Mouse (Mus musculus) limb, embryonic 12.5 days (tissue): ENCODE results near the gene Gigyf1. TPM values are rescaled to one million over a fixed set of nuclear protein-coding genes. Genes with fewer than 3 reads are reported as not detected.
A peak's percentile ranks its signal among the peaks of the same experiment; 100 is the strongest.

Experiments
- ATAC-seq: fragments of 200-750 bp; cut with Nextera tagmentation; 2 replicates; pipeline ENCODE4 v1.8.0; 2017; ENCODE audit warnings: low read depth, moderate TSS enrichment; ENCODE audit not compliant: insufficient number of reproducible peaks, insufficient read depth, low FRiP score, low TSS enrichment
- H3K27ac ChIP-seq: fragments of 300-500 bp; sonication (generic); 2 replicates; pipeline ENCODE4 v1.5.1; 2016; ENCODE audit warnings: mild to moderate bottlenecking, moderate library complexity
- H3K27me3 ChIP-seq: fragments of 300-500 bp; sonication (generic); 2 replicates; pipeline ENCODE4 v1.6.1; 2016; ENCODE audit warnings: mild to moderate bottlenecking, moderate library complexity
- H3K36me3 ChIP-seq: fragments of 300-500 bp; sonication (generic); 2 replicates; pipeline ENCODE4 v1.6.1; 2016; ENCODE audit warnings: mild to moderate bottlenecking, moderate library complexity
- H3K4me1 ChIP-seq: fragments of 300-500 bp; sonication (generic); replicated peaks from 2 replicates; pipeline ENCODE4 v1.6.1; 2016
- H3K4me2 ChIP-seq: fragments of 300-500 bp; sonication (generic); 2 replicates; pipeline ENCODE4 v1.6.1; 2016; ENCODE audit warnings: mild to moderate bottlenecking, moderate library complexity
- H3K4me3 ChIP-seq: fragments of 300-500 bp; sonication (generic); replicated peaks from 2 replicates; pipeline ENCODE4 v1.5.1; 2016; ENCODE audit warnings: mild to moderate bottlenecking
- H3K9ac ChIP-seq: fragments of 300-500 bp; sonication (generic); replicated peaks from 2 replicates; pipeline ENCODE4 v1.6.1; 2016; ENCODE audit warnings: mild to moderate bottlenecking, moderate library complexity
- H3K9me3 ChIP-seq: fragments of 300-500 bp; sonication (generic); 2 replicates; pipeline ENCODE4 v1.6.1; 2016; ENCODE audit warnings: mild to moderate bottlenecking, moderate library complexity
- WGBS: fragments of 180-500 bp; shearing (Covaris S2); methylation state at CpG from one replicate; pipeline ENCODE4 v1.1.7; 2016; 5-methylcytosine and 5-hydroxymethylcytosine counted together
- polyA plus RNA-seq: library from polyadenylated mRNA; unstranded; fragments of >200 nt; fragmentation: Nextera tagmentation; extraction: Ambion mirVana; gene quantifications from 2 replicates; pipeline ENCODE4 v1.2.1, GENCODE M21; 2016

Gigyf1 gene
- polyA plus RNA-seq, 1 experiment from 2014 or later: 17.0 TPM

DNA sequence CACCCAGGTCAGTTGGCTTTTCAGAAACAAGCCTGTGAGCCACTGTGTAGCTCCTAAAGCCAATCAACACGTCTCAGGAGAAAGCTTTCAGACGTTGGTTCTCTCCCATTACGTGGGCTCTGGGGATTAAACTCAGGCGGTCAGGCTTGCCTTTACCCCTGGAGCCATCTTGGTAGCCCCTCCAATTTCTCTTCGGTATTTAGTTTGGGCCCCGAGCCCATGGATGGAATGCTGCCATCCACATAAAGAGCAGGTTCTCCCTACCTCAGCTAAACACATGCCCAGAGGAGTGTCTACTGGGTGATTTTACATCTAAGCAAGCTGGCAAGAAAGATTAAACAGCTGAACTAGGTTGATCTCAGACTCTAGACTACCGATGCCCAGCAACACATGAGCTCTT lies 18.2 kb upstream of the Gigyf1 start:
- Histone ChIP-seq H3K4me1 (peaks cover 14% of the 10 kb centered on the region), H3K4me3 (no peak overlapping the region), H3K4me2 (no peak overlapping the region), H3K27me3 (no peaks in the 10 kb centered on the region), H3K9ac (no peak overlapping the region), H3K9me3 (no peaks in the 10 kb centered on the region), H3K36me3 (peaks cover 10% of the 10 kb centered on the region; the same call in 1 of the 2 replicates), H3K27ac (no peak overlapping the region)
- no peak for ATAC-seq
- 91% methylated on average over 7 of the region's 7 CpGs for WGBS

DNA sequence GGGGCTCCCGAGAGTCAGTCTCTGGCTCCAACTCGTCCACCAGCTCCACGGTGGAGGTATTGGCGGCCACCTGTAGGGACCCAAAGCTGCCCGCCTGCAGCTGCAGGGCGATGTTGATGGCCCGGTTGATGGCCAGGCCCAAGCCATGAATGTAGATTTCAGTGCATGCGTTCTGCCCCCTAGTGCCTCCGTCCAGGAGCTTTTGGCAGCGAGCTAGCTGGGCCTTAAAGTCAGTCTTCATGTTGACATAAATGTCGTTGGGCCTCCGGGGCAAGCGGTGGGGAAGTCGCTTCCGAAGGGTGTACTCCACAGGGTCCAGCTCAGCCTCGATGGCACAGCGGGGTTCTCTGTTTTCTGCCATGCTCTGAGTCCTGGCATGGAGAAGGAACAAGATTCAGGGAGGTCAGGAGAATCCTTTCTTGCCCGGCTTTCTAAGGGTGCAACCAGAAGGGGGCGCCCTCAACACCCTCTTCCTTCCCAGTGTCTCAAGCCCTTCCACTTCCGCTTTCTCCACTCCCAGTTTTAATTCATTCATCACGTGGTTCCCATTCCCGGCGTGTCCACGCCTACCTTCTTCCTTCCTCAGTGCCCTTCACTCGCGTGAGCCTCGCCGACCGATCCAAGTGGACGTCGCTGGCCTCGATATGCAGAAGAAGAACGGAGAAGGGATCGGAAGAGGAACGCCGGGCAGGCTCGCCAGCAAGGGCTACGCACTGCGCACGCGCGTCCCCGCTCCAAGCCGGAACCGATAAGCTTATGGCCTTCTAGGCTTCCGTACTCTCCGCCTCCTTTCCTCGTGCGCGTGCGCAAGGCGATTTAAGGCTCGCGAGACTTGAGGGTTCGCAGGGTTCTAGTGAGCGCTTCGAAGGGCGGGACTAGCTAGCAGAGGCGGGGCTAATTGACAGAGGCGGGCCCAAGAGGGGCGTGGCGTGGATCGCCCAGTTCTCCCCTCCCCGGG lies 16.4 kb upstream of the Gigyf1 start, which contains the start of gene Pop7:
Pop7 (minus strand) TSS at position 810 of the 958 bp plus-strand sequence.
- Histone ChIP-seq H3K9me3 (no peaks in the 10 kb centered on the region), H3K36me3 (peaks cover 10% of the 10 kb centered on the region; the same call in 1 of the 2 replicates), H3K4me1 (peaks cover 14% of the 10 kb centered on the region), H3K9ac (peak within 1 kb of the TSS; percentile 68), H3K4me2 (peak within 1 kb of the TSS; percentile 57), H3K27ac (peak within 1 kb of the TSS; percentile 95), H3K27me3 (no peaks in the 10 kb centered on the region), H3K4me3 (peak within 1 kb of the TSS; percentile 59)
- 3% methylated on average over 64 of the region's 64 CpGs for WGBS
- peak; percentile 93 for ATAC-seq

DNA sequence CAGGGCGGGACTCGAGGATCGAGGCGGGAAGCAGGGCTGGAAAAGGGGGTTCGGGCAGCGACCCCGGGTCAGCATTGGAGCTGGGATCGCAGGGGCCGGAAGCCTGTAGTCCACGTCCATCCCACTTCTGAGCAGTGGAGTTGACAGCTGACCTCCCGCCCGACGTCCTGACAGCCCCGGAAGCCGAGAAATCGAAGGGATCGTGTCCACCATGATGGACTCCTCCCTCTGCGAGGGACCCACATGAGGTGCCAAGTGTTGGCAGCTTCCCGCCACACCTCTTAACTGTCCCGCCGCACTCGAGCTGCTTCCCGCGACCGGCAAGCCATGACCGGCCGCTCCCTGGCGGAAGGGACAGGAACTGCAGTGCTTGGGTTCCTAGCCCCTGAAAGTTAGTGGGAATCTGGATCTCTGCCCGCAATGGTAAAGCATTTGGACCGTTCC lies 15.7 kb upstream of the Gigyf1 start:
- H3K27ac ChIP-seq: peak overlapping the region; percentile 95
- H3K27me3 ChIP-seq: no peaks in the 10 kb centered on the region
- peak overlapping the region; percentile 57 for H3K4me2 ChIP-seq
- peak; percentile 79 for ATAC-seq
- H3K4me3 ChIP-seq: peak overlapping the region; percentile 59
- H3K9me3 ChIP-seq: no peaks in the 10 kb centered on the region
- peak overlapping the region; percentile 68 for H3K9ac ChIP-seq
- peaks cover 10% of the 10 kb centered on the region; the same call in 1 of the 2 replicates for H3K36me3 ChIP-seq
- peaks cover 14% of the 10 kb centered on the region for H3K4me1 ChIP-seq
- under 1% methylated on average over 30 of the region's 30 CpGs for WGBS

DNA sequence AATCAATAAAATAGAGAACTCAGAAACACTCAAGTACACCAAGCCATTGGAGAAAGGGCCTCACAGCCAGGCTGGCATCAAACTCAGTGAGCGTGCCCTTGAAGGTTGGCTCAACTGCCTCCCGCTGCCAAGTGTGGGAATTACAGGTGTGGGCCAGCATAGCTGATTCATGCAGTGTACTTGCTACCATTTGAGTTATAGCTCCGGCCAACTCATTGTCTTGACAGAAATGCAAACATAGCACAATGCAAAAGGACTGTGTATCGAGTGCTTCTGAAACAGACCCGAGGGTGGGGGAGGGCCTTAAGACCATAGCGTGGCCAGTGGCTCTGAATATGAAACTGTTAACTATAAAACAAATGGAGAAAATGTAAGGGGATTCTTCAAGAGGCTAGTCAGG lies 14.3 kb upstream of the Gigyf1 start:
- H3K36me3 ChIP-seq: peaks cover 10% of the 10 kb centered on the region; the same call in 1 of the 2 replicates
- H3K4me1 ChIP-seq: peaks cover 14% of the 10 kb centered on the region
- H3K4me3 ChIP-seq: no peak overlapping the region
- 84% methylated on average over 6 of the region's 6 CpGs for WGBS
- H3K9ac ChIP-seq: no peak overlapping the region; the same call in 1 of the 2 replicates
- no peaks in the 10 kb centered on the region for H3K27me3 ChIP-seq
- no peak overlapping the region for H3K27ac ChIP-seq
- H3K9me3 ChIP-seq: no peaks in the 10 kb centered on the region
- no peak overlapping the region for H3K4me2 ChIP-seq
- ATAC-seq: no peak

DNA sequence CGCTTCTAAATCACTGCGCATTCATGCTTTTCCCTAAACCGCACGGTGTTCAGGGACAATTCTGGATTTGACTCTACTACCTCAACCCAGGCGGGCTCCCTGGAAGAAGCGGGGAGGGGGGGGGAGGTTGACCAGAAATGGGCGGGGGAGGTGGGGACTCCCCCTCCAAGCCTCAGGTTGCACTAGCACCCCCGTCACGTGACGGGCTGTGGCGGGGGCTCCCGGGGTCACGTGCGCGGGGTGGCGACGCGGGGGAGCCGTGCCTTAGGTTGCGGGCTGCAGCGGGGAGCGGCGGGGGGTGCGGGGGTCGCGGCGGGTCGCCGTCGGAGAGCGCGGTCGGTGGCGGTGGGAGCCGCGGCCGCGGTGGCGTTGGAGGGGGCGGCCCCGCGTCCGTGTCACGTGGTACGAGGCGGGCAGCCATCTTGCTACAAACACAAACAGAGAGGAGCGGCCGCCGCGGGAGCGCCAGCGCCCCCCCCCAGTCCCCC lies 8.3 kb upstream of the Gigyf1 start:
- peak overlapping the region; percentile 99 for H3K9ac ChIP-seq
- 0 out of 2 replicates have a peak, but pooled peaks have one; percentile 7 for ATAC-seq
- peak overlapping the region; percentile 89 for H3K27ac ChIP-seq
- peaks cover 34% of the 10 kb centered on the region for H3K4me1 ChIP-seq
- no peaks in the 10 kb centered on the region for H3K9me3 ChIP-seq
- 3% methylated on average over 15 of the region's 52 CpGs for WGBS
- peaks cover 15% of the 10 kb centered on the region for H3K36me3 ChIP-seq
- peak overlapping the region; percentile 93 for H3K4me2 ChIP-seq
- H3K4me3 ChIP-seq: peak overlapping the region; percentile 99
- no peaks in the 10 kb centered on the region for H3K27me3 ChIP-seq

DNA sequence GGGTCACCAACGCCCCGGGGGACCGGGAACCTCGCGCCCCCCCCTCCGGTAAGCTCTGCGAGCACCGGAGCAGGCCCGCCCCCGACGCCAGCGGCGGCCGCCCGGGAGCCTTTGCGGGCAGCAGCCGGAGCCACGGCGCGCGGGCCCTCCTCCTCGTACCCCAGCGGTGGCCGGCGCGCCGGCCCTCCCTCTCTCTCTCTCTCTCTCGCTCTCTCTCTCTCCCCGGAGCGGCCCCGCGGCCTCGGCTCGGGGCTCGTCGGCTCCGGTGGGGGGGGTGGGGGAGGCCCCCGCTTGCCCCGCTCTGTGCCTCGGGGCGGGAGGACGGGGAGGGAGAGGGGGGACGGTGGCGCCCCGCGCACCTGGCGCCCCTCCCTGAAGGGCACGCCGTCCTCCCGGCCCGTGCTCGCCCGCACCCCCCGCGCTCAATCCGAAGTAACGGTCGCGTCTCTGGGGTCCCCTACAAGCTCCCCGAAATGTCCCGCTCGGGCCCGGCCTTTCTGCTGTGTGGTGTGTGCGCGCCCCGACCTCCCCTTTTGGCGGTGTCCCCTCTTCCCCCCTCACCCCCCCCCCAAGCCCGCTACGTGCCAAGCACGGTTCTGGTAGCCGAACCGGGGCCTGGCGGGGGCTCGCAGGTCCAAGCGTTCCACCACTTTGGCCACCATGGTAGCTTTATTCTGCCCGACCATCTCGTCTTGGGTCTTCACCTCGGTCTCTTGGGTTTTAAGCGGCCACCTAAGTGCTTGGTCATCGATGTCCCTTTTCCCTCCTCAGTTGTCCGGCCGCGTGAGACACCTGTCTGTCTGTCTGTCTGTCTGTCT lies 7.6 kb upstream of the Gigyf1 start:
- Histone ChIP-seq H3K27ac (peak overlapping the region; percentile 89), H3K9ac (peak overlapping the region; percentile 99), H3K9me3 (no peaks in the 10 kb centered on the region), H3K4me2 (peak overlapping the region; percentile 93), H3K4me3 (peak overlapping the region; percentile 99), H3K36me3 (peaks cover 19% of the 10 kb centered on the region), H3K4me1 (peaks cover 34% of the 10 kb centered on the region), H3K27me3 (no peaks in the 10 kb centered on the region)
- no peak for ATAC-seq
- 1% methylated on average over 48 of the region's 83 CpGs for WGBS

DNA sequence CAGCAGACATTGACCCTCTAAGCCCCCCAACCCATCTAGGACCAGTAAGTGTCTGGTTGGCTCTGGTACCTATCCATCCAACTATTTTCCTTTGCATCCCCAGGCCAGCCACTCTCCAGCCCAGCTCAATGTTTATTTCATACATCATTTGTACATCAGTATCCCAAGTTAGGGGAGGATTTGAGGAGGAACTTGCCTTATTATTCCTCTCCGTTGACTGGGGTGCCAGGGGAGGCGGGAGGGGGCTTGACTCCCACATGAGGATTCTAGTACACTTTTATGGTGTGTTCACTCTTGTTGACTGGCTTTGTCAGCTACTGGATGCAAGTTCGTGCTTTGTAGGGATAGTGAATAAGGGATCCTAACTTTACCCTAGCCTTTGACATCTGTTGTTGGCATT lies 6.6 kb upstream of the Gigyf1 start:
- ATAC-seq: no peak
- 0 out of 2 replicates have a peak overlapping the region, but pooled peaks have one; percentile 12 for H3K27ac ChIP-seq
- 65% methylated on average over 3 of the region's 3 CpGs for WGBS

DNA sequence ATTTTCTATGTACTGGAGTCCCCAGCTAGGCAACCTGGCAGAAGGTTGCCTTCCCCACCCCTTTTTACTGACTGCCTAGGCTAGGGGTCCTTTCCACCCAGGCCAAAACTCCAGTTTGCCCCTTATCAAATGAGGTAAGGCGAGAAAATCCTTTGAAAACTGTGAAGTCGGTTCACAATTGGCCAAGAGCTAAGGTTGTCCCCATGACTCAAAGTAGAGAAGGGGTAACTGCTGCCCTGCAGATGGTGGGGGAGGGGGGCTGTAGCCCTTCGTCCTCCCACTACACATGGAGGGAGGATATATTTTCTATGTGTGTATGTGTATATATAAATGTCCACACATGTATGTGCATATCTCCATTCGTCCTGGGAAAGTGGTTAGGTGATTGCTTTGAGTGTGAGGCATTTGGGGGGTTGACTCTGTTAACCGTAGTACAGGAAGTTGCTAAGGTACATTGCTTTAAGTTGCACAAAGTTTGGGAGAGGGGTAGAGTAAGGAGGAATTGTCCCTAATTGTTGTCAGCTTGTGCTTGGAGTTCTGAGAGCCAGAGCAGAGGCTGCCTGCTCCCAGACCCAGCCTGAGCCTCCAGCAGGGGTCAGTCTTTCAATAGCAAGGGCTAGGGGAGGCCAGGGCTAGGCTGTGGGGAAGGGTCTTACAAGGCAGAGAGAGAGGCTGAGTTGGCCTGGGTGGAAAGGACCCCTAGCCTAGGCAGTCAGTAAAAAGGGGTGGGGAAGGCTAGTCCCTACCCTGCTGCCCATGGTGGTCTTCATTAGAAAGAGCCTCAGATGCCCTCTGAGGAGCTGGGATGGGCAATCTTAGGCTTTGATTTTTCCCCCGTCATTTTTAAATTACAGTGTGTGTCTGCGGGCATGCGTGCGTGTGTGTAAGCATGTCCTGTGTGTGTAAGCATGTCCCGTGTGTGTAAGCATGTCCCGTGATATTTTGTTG lies 5.2 kb upstream of the Gigyf1 start:
- Histone ChIP-seq H3K4me3 (peak overlapping the region; percentile 11; the same call in 1 of the 2 replicates), H3K9me3 (no peaks in the 10 kb centered on the region), H3K27ac (no peak overlapping the region), H3K27me3 (no peaks in the 10 kb centered on the region), H3K9ac (peak overlapping the region; percentile 31; the same call in 1 of the 2 replicates), H3K4me1 (peaks cover 34% of the 10 kb centered on the region), H3K4me2 (peak overlapping the region; percentile 20), H3K36me3 (peaks cover 32% of the 10 kb centered on the region)
- ATAC-seq: no peak
- 74% methylated on average over 11 of the region's 11 CpGs for WGBS

More for the DNA sequence above, 6.6 kb upstream of the Gigyf1 start:
- H3K9me3 ChIP-seq: no peaks in the 10 kb centered on the region
- H3K4me3 ChIP-seq: peak overlapping the region; percentile 99
- H3K36me3 ChIP-seq: peaks cover 19% of the 10 kb centered on the region
- no peaks in the 10 kb centered on the region for H3K27me3 ChIP-seq
- H3K4me1 ChIP-seq: peaks cover 34% of the 10 kb centered on the region
- peak overlapping the region; percentile 99; the same call in 1 of the 2 replicates for H3K9ac ChIP-seq
- peak overlapping the region; percentile 93 for H3K4me2 ChIP-seq

DNA sequence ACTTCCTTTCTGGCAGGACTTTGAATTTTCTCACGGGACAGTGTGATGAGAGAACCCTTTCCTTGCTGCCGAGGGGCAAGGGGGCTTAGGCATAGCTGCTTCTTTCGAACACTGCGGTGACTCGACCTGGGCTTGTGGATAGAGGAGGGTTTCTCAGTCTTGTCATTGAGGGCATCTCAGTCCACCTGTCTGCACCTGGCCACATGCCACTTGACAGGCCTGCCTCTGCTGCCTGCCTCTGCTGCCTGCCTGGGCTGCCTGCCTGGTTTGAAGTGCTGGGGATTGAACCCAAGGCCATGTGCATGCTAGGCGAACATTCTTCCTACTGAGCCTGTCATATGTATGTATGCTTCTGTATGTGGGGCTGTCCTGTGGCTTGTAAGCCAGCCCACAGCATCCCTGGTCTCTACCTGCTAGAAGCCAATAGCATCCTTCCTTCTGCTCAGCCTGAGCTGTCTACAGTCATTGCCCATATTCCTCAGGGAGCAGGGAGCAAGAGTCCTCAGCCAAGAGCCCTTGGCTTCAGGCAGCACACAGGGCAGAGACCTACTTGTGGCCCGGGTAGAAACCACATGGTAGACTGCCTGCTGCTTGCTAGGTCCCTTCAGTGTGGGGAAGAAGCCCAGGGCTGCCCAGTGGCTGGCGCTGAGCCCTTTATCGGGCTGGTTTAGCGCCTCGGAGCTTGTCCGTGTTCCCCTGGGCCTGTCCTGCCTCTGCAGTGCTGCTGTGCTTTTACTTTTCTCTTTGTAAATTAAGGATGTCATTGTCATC lies 4.2 kb upstream of the Gigyf1 start:
- H3K27ac ChIP-seq: no peak overlapping the region
- H3K4me2 ChIP-seq: no peak overlapping the region
- no peaks in the 10 kb centered on the region for H3K9me3 ChIP-seq
- 0 out of 2 replicates have a peak overlapping the region, but pooled peaks have one; percentile 31 for H3K9ac ChIP-seq
- H3K4me3 ChIP-seq: no peak overlapping the region
- H3K27me3 ChIP-seq: no peaks in the 10 kb centered on the region
- H3K4me1 ChIP-seq: peaks cover 34% of the 10 kb centered on the region
- peaks cover 42% of the 10 kb centered on the region for H3K36me3 ChIP-seq
- ATAC-seq: no peak
- WGBS: 90% methylated on average over 12 of the region's 12 CpGs
